Mouse (Mus musculus) mouse trophoblast stem cell (cell line): ENCODE data around the gene Acod1.

Source experiments
- in situ Hi-C, 2 experiments: fragments of 300-500 bp; cut with MseI, MboI; formaldehyde crosslinking; loops; 2 replicates in 1 of 2; 3 replicates in 1 of 2; pipeline ENCODE4 v1.15.1; 2025

Acod1 gene

GRCm38 (mm10) chr14:103071471-103071870 is 24.7 kb downstream of the Acod1 start:
- in situ Hi-C loops = no loop called here

- in situ Hi-C loops = no loop called here
Observed at GRCm38 (mm10) chr14:103072731-103073130, 26.0 kb downstream of the Acod1 start.

- in situ Hi-C loops = no loop called here
Observed at GRCm38 (mm10) chr14:103073825-103074224, 27.0 kb downstream of the Acod1 start.

- in situ Hi-C loops = no loop called here
Observed at GRCm38 (mm10) chr14:103075166-103075565, 28.4 kb downstream of the Acod1 start.

GRCm38 (mm10) chr14:103077272-103078005 is 30.7 kb downstream of the Acod1 start:
- in situ Hi-C loops = no loop called here

- in situ Hi-C loops = no loop called here
Observed at GRCm38 (mm10) chr14:103078006-103078912, 31.5 kb downstream of the Acod1 start.

- in situ Hi-C loops = no loop called here
Observed at GRCm38 (mm10) chr14:103079209-103079977, 32.6 kb downstream of the Acod1 start.

- in situ Hi-C loops = no loop called here
Observed at GRCm38 (mm10) chr14:103085840-103086533, 39.2 kb downstream of the Acod1 start.

- in situ Hi-C loops = no loop called here
Observed at GRCm38 (mm10) chr14:103086671-103087324, 40.0 kb downstream of the Acod1 start.

GRCm38 (mm10) chr14:103087846-103088245 is 41.1 kb downstream of the Acod1 start:
- in situ Hi-C loops = no loop called here

GRCm38 (mm10) chr14:103088624-103089023 is 41.8 kb downstream of the Acod1 start:
- in situ Hi-C loops = no loop called here

GRCm38 (mm10) chr14:103093236-103093635 is 46.5 kb downstream of the Acod1 start:
- in situ Hi-C loops = no loop called here

- in situ Hi-C loops = no loop called here
Observed at GRCm38 (mm10) chr14:103093670-103094069, 46.9 kb downstream of the Acod1 start.

GRCm38 (mm10) chr14:103095036-103095435 is 48.3 kb downstream of the Acod1 start:
- in situ Hi-C loops = no loop called here

GRCm38 (mm10) chr14:103095826-103096225 is 49.0 kb downstream of the Acod1 start:
- in situ Hi-C loops = no loop called here

GRCm38 (mm10) chr14:103096621-103097020 is 49.8 kb downstream of the Acod1 start:
- in situ Hi-C loops = no loop called here

- in situ Hi-C loops = no loop called here
Observed at GRCm38 (mm10) chr14:103098213-103098586, 51.4 kb downstream of the Acod1 start.

GRCm38 (mm10) chr14:103098587-103099235 is 51.9 kb downstream of the Acod1 start:
- in situ Hi-C loops = no loop called here

GRCm38 (mm10) chr14:103099238-103099933 is 52.6 kb downstream of the Acod1 start, which contains the start of gene Fbxl3:
TSS of gene Fbxl3 (minus strand) at chr14:103099566.
- in situ Hi-C loops = no loop called here

- in situ Hi-C loops = no loop called here
Observed at GRCm38 (mm10) chr14:103100296-103100695, 53.5 kb downstream of the Acod1 start.
